Mouse (Mus musculus) neural tube, embryonic 13.5 days (tissue): ENCODE measurements around the gene Extl1. TPM values are rescaled to one million over a fixed set of nuclear protein-coding genes. Genes with fewer than 3 reads are reported as not detected.

Experiments
- ATAC-seq: fragments of 200-750 bp; cut with Nextera tagmentation; 2 replicates; pipeline ENCODE4 v1.8.0; 2017; ENCODE audit warnings: low read depth, mild to moderate bottlenecking, moderate TSS enrichment, moderate library complexity
- H3K27ac ChIP-seq: fragments of 300-500 bp; sonication (generic); replicated peaks from 2 replicates; pipeline ENCODE4 v1.5.1; 2015; ENCODE audit warnings: moderate library complexity, mild to moderate bottlenecking, inconsistent platforms
- H3K27me3 ChIP-seq: fragments of 300-500 bp; sonication (generic); 2 replicates; pipeline ENCODE4 v1.6.1; 2015; ENCODE audit warnings: mild to moderate bottlenecking, inconsistent platforms
- H3K36me3 ChIP-seq: fragments of 300-500 bp; sonication (generic); 2 replicates; pipeline ENCODE4 v1.6.1; 2015; ENCODE audit warnings: mild to moderate bottlenecking, inconsistent platforms
- H3K4me1 ChIP-seq: fragments of 300-500 bp; sonication (generic); replicated peaks from 2 replicates; pipeline ENCODE4 v1.6.1; 2015; ENCODE audit warnings: inconsistent platforms
- H3K4me2 ChIP-seq: fragments of 300-500 bp; sonication (generic); 2 replicates; pipeline ENCODE4 v1.6.1; 2015; ENCODE audit warnings: inconsistent platforms, mild to moderate bottlenecking, moderate library complexity
- H3K4me3 ChIP-seq: fragments of 300-500 bp; sonication (generic); 2 replicates; pipeline ENCODE4 v1.5.1; 2015; ENCODE audit warnings: mild to moderate bottlenecking, inconsistent platforms
- H3K9ac ChIP-seq: fragments of 300-500 bp; sonication (generic); 2 replicates; pipeline ENCODE4 v1.6.1; 2015; ENCODE audit warnings: moderate library complexity, mild to moderate bottlenecking, inconsistent platforms
- H3K9me3 ChIP-seq: fragments of 300-500 bp; sonication (generic); 2 replicates; pipeline ENCODE4 v1.6.1; 2016; ENCODE audit warnings: inconsistent platforms
- WGBS: fragments of 180-500 bp; shearing (Covaris S2); methylation state at CpG from one replicate; pipeline ENCODE4 v1.1.7; 2015; 5-methylcytosine and 5-hydroxymethylcytosine counted together
- polyA plus RNA-seq: library from polyadenylated mRNA; unstranded; fragments of >200 nt; fragmentation: Nextera tagmentation; extraction: Ambion mirVana; gene quantifications from 2 replicates; pipeline ENCODE4 v1.2.1, GENCODE M21; 2015

Extl1 gene
- polyA plus RNA-seq, 1 experiment from 2014 or later: 0.73 TPM

- H3K4me2 ChIP-seq: no peak overlapping the region
- 79% methylated on average over 2 of the region's 2 CpGs for WGBS
- ATAC-seq: no peak
- H3K27ac ChIP-seq: no peak overlapping the region
- H3K4me1 ChIP-seq: peaks cover 11% of the 10 kb centered on the region
- no peak overlapping the region for H3K4me3 ChIP-seq
- H3K9me3 ChIP-seq: no peaks in the 10 kb centered on the region
- no peaks in the 10 kb centered on the region for H3K36me3 ChIP-seq
- no peaks in the 10 kb centered on the region for H3K27me3 ChIP-seq
- no peak overlapping the region for H3K9ac ChIP-seq
These were observed 76.7 kb downstream of the Extl1 start for GRCm38 (mm10) chr4:134306963-134307362.

Other genes starting within 250 kb of the Extl1 start
- 21.2 and 22.6 TPM in 2 replicates for gene Cep85, start 196.7 kb downstream of the Extl1 start, polyA plus RNA-seq
- gene Gm7534, start 180.8 kb downstream of the Extl1 start, polyA plus RNA-seq: not detected in 2 replicates
- not detected in 2 replicates for gene Catsper4, start 156.5 kb downstream of the Extl1 start, polyA plus RNA-seq
- 0.29 TPM in 1 of 2 replicates, not detected in the other for gene Cnksr1, start 145.5 kb downstream of the Extl1 start, polyA plus RNA-seq
- 0.47 TPM in 1 of 2 replicates, not detected in the other for gene E130218I03Rik, start 140.2 kb downstream of the Extl1 start, polyA plus RNA-seq
- 15.1 and 15.7 TPM in 2 replicates for gene Zfp593, start 138.3 kb downstream of the Extl1 start, polyA plus RNA-seq
- not detected in 2 replicates for gene Gm30191, start 136.9 kb downstream of the Extl1 start, polyA plus RNA-seq
- gene Grrp1, start 129.7 kb downstream of the Extl1 start, polyA plus RNA-seq: 10.4 and 11.3 TPM in 2 replicates
- 31.6 and 35.5 TPM in 2 replicates for gene Pdik1l, start 96.0 kb downstream of the Extl1 start, polyA plus RNA-seq
- 0.88 and 1.6 TPM in 2 replicates for gene Trim63, start 68.7 kb downstream of the Extl1 start, polyA plus RNA-seq
- gene Slc30a2, start 40.7 kb downstream of the Extl1 start, polyA plus RNA-seq: 0.15 and 0.22 TPM in 2 replicates
- gene Pafah2, start 12.5 kb upstream of the Extl1 start, polyA plus RNA-seq: 7.4 and 8.0 TPM in 2 replicates
- 6,082 and 6,118 TPM in 2 replicates for gene Stmn1, start 84.5 kb upstream of the Extl1 start, polyA plus RNA-seq
- 19.5 and 23.3 TPM in 2 replicates for gene Paqr7, start 112.8 kb upstream of the Extl1 start, polyA plus RNA-seq
- gene Aunip, start 127.1 kb upstream of the Extl1 start, polyA plus RNA-seq: 2.3 TPM in 2 replicates
- 165 and 172 TPM in 2 replicates for gene Mtfr1l, start 151.5 kb upstream of the Extl1 start, polyA plus RNA-seq
- gene Selenon, start 168.3 kb upstream of the Extl1 start, polyA plus RNA-seq: 11.3 and 17.1 TPM in 2 replicates